Mouse (Mus musculus): Measurements from ENCODE around the gene Pimreg. TPM values are rescaled to one million over a fixed set of nuclear protein-coding genes. Genes with fewer than 3 reads are reported as not detected.

Gene Pimreg
- total RNA-seq, 2 experiments from 2014 or later = 1.1 to 2.5 TPM

DNA sequence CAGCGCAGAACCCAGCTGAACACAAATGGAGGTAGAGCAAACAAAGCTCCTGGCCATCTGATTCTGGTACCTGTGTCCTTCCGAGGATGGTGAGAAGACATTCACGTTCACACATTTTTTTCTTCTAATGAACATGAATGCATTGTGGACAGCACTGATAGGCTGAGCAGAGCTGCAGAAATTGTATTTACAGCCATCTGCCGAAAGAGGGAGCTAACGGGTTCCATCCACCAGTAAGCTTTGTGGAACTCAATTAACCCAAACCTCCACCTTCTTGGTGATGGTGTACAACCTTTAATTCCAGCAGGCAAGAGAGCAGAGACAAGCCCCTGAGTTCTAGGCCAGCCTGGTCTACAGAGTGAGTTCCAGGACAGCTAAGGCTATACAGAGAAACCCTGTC is 16.0 kb upstream of the Pimreg start:
- peak in 1 of 2 experiments; percentile 46 for DNase-seq (ENCODE audit: low spot score in 2 of 2)
- intact Hi-C loops (cut with DNase I) = loop anchor here (10.0 kb wide), 1 partner anchor 171 kb away; no protein-coding TSS in a partner anchor

DNA sequence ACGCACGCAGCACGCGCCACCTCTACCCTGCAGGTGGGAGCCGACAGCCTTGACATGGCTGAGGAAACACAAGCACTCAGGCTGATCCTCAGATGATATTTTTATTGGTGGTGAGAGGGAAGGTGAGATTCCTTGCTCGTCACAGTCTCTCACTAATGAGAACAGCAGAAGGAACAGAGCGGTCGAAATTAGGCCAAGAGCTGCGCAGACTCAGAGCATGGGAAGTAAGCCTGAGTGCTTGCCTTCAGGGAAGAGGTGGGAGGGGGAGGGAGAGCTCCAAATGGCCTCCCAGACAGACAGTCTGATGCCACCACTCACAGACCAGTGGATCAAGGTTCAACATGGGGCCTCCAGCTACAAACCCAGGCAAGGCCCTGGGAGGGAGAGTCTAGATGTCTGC is 15.3 kb upstream of the Pimreg start:
- no peak for DNase-seq (ENCODE audit: low spot score in 2 of 2)
- intact Hi-C loops (cut with DNase I) = loop anchor here (10.0 kb wide), 1 partner anchor 172 kb away; no protein-coding TSS in a partner anchor

DNA sequence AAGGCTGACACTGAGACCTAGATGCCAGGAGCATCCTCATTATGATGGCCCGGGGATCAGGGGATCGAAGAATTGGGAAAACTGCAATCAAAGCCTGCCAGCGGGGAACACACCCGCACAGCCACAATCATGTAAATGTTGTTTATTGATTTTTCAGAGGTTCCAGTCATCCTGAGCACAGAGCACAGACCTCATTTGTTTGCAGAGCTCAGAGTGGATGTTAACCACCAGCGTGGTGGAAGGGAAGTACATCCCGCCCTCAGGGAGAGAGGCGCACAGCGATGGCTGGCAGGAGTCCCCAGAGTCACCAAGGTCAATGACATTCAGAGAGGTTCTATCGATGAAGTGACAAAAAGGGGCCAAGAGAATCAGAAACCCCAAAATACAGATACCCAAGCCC is 14.0 kb upstream of the Pimreg start:
- no peak for DNase-seq (ENCODE audit: low spot score in 2 of 2)
- intact Hi-C loops (cut with DNase I) = loop anchor here (10.0 kb wide), 1 partner anchor 173 kb away; no protein-coding TSS in a partner anchor

DNA sequence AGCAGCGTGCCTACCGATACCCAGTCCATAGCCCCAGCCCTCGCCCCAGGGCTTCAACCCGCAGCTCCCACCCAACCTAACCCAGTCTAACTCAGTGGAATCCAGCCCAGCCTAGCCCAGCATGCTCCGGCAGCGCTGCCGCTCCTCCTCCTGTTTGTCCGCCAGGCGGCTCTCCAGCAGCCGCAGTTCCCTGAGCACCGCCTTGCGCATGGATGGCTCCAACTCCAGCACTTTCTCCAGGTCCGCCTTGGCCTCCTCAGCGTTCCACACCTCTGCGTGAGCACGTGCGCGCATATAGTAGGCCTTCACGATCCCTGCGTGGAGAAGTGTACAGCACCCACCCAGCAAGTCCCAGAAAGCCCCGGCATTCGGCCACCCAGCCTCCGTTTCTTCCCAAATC is 12.7 kb upstream of the Pimreg start:
- DNase-seq (ENCODE audit: low spot score in 2 of 2) = peak; percentile 39 to 63
- intact Hi-C loops (cut with DNase I) = loop anchor here (10.0 kb wide), 1 partner anchor 174 kb away; no protein-coding TSS in a partner anchor

GRCm38 (mm10) chr11:72031353-72031752 is 10.5 kb upstream of the Pimreg start:
- no peak for DNase-seq (ENCODE audit: low spot score in 2 of 2)
- intact Hi-C loops (cut with DNase I) = no loop called here

GRCm38 (mm10) chr11:72032091-72032490 is 9.7 kb upstream of the Pimreg start:
- intact Hi-C loops (cut with DNase I) = no loop called here
- DNase-seq (ENCODE audit: low spot score in 2 of 2) = no peak

DNA sequence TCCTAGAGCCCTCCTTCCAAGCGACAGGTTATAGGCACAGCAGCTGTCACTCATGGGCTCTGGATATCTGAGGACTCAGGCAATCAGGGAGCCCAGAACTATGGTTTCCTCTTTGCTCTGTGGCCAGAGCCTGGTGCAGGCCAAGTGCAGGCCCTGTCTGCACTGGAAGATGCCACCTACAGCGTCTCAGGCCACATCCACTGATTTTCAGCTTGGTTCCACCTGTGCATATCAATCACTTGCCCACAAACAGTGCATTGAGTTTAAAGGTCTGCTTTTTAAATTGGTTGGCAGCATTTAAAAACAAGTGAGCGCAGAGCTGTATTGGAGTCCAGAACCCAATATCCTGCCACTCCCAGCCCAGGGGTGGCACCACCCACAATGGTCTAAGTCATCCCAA is 9.2 kb upstream of the Pimreg start:
- intact Hi-C loops (cut with DNase I) = no loop called here
- DNase-seq (ENCODE audit: low spot score in 2 of 2) = no peak

DNA sequence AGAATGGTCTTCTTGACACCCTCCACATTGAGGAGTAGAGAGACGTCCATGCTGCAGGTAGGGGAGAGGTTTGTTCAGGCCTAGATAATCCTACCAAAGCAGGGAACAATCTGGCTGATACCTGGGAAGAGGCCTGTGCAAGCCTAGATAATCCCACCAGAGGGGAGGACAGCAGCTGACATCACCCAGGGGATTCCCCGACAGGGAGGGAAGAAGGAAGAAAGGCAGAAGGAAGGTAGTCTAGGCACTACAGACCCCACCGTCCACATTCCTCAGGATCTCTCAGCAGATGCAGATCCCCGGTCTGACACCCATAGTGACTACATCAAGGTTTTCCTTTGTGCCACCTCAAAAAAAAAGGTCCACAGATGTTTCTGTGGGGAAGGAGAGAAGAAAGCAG is 4.4 kb upstream of the Pimreg start, which contains the start of gene Aipl1:
Aipl1 (minus strand) TSS at position 101 of the 400 bp plus-strand sequence.
- intact Hi-C loops (cut with DNase I) = loop anchor here (1.0 kb wide), 1 partner anchor 691 kb away; no protein-coding TSS in a partner anchor
- no peak for DNase-seq (ENCODE audit: low spot score in 2 of 2)

DNA sequence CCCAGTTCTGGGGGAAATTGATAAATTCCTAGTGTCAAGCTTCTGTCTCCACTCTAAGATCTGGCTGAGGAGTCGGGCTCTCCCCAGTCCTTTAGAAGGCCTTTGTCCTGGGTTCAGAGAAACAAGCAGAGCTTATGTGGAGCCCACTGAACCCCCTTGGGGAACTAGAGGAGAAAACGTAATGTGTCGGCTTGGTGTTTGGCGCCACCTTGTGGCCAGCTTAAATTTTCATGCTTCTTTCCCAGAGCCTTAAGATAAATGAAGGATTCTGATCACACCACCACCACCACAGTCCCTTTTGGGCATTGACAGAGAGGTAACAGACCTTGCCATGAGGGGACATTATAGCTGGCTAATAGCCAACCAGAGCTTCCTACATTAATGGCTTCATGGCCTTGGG is 3.8 kb upstream of the Pimreg start:
- peak; percentile 86 to 88 for DNase-seq (ENCODE audit: low spot score in 2 of 2)
- intact Hi-C loops (cut with DNase I) = loop anchor here (1.0 kb wide), 1 partner anchor 692 kb away; no protein-coding TSS in a partner anchor

- DNase-seq (ENCODE audit: low spot score in 2 of 2) = peak in 1 of 2 experiments; percentile 60
- intact Hi-C loops (cut with DNase I) = no loop called here
These were observed 2.0 kb upstream of the Pimreg start for GRCm38 (mm10) chr11:72039599-72040386.

GRCm38 (mm10) chr11:72041290-72041767 is 503 bp upstream of the Pimreg start:
- intact Hi-C loops (cut with DNase I) = no loop called here
- no peak for DNase-seq (ENCODE audit: low spot score in 2 of 2)

DNA sequence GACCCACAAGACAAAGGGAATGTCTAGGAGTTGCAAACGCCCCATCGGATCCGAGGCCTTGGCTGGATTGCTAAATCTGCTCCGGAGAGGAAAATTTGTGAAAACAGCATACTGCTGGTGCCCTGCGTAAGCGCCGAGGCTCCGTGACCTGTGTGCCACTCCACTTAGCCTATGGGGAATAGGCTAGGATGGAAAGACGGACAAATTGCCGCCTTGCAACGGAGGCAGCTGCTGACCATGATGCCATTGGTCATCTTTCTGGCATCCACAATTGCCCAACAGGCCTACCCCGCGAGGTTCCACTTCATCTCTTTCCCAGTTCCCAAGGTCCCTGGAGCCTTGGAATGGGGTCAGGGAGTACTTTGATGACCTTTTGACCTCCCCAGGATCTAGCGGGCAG is 799 bp downstream of the Pimreg start:
- DNase-seq (ENCODE audit: low spot score in 2 of 2) = no peak
- intact Hi-C loops (cut with DNase I) = no loop called here

- intact Hi-C loops (cut with DNase I) = no loop called here
- DNase-seq (ENCODE audit: low spot score in 2 of 2) = no peak
These were observed 2.4 kb downstream of the Pimreg start for GRCm38 (mm10) chr11:72044231-72044630.

GRCm38 (mm10) chr11:72048730-72049129 is 6.9 kb downstream of the Pimreg start:
- DNase-seq (ENCODE audit: low spot score in 2 of 2) = no peak
- intact Hi-C loops (cut with DNase I) = no loop called here

GRCm38 (mm10) chr11:72049171-72049759 is 7.4 kb downstream of the Pimreg start:
- no peak for DNase-seq (ENCODE audit: low spot score in 2 of 2)
- intact Hi-C loops (cut with DNase I) = no loop called here

- no peak for DNase-seq (ENCODE audit: low spot score in 2 of 2)
- intact Hi-C loops (cut with DNase I) = loop anchor here (5.0 kb wide), 2 partner anchors 42 to 87 kb away; partner anchors contain the start of gene Pitpnm3
These were observed 8.5 kb downstream of the Pimreg start for GRCm38 (mm10) chr11:72050168-72050894.

DNA sequence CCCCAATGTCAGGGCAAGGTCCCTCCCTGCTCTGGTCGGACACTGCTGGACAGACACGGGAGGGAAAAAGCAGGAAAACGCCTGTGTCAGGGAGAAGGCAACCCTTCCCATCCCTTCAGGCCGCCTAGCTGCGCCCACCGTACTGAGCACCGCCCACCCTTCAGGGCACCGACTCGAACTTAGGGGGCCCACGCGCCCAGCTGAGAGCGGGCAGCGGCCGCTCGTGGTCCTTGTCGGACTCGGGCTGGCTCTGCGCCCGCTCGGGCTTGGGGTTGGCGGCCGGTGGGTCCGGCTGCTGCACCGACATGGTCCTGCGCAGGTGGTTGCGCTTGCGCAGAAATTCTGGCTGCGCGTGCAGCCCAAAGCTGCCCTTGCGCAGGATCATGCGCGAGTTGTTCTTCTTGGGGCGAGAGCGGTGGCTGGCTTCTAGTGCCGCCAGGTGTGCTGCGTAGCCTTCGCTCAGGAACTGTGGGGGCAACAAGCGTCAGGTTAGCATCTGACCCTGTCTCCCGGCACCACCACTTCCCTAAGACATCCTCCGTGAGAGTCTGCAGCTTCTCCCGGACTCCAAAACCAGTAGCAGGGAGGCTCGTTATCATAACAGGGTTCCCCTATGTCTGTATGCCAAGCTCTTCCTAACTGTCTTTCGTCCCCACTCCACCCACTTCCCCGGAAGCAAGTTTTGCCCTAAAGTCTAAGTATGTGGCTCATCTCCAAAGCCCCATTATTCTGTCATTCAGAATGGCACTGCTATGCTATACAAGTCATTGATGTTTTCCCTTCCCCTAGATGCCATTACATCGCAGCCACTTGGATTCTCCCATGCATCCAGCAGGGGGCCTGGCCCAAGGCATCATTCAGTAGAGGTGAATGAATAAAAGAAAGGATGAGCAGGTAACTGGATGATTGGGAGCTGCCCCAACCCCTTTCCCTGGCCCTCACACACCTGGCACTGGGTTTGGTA is 9.3 kb downstream of the Pimreg start:
- DNase-seq (ENCODE audit: low spot score in 2 of 2) = peak; percentile 63 to 65
- intact Hi-C loops (cut with DNase I) = loop anchor here (5.0 kb wide), 2 partner anchors 41 to 86 kb away; partner anchors contain the start of gene Pitpnm3

GRCm38 (mm10) chr11:72052221-72052620 is 10.4 kb downstream of the Pimreg start:
- intact Hi-C loops (cut with DNase I) = loop anchor here (5.0 kb wide), 2 partner anchors 40 to 85 kb away; partner anchors contain the start of gene Pitpnm3
- DNase-seq (ENCODE audit: low spot score in 2 of 2) = no peak
